Mouse (Mus musculus) mouse embryonic stem cell (cell line): ENCODE measurements around the gene Iqsec1.

Source experiments
- in situ Hi-C, 2 experiments: fragments of 300-500 bp; cut with MboI; formaldehyde crosslinking; loops; 1 replicate in 1 of 2; 3 replicates in 1 of 2; pipeline ENCODE4 v1.14.3; 2019 to 2020; ENCODE audit warnings: low sequenced_read_pairs in 2 of 2, low pct_unique_long_range_greater_than_20kb in 1 of 2, mixed read lengths in 1 of 2; ENCODE audit not compliant: unreplicated experiment in 1 of 2

Iqsec1 gene

GRCm38 (mm10) chr6:90805101-90805500, 183.4 kb downstream of the Iqsec1 start:
- in situ Hi-C loops: loop anchor here in 1 of 2 experiments (25.0 kb wide), 1 partner anchor 332 kb away; no protein-coding TSS in a partner anchor

- in situ Hi-C loops: loop anchor here in 1 of 2 experiments (25.0 kb wide), 1 partner anchor 333 kb away; no protein-coding TSS in a partner anchor
Observed at GRCm38 (mm10) chr6:90804646-90805045, 183.8 kb downstream of the Iqsec1 start.

- in situ Hi-C loops: loop anchor here in 1 of 2 experiments (25.0 kb wide), 1 partner anchor 335 kb away; no protein-coding TSS in a partner anchor
Observed at GRCm38 (mm10) chr6:90802604-90803003, 185.9 kb downstream of the Iqsec1 start.

- in situ Hi-C loops: loop anchor here in 1 of 2 experiments (25.0 kb wide), 1 partner anchor 335 kb away; no protein-coding TSS in a partner anchor
Observed at GRCm38 (mm10) chr6:90802058-90802457, 186.4 kb downstream of the Iqsec1 start.

- in situ Hi-C loops: loop anchor here in 1 of 2 experiments (25.0 kb wide), 1 partner anchor 336 kb away; no protein-coding TSS in a partner anchor
Observed at GRCm38 (mm10) chr6:90800825-90801224, 187.7 kb downstream of the Iqsec1 start.

GRCm38 (mm10) chr6:90799116-90799515, 189.4 kb downstream of the Iqsec1 start:
- in situ Hi-C loops: no loop called here

GRCm38 (mm10) chr6:90798201-90798600, 190.3 kb downstream of the Iqsec1 start:
- in situ Hi-C loops: no loop called here

GRCm38 (mm10) chr6:90796902-90797596, 191.4 kb downstream of the Iqsec1 start:
- in situ Hi-C loops: no loop called here

- in situ Hi-C loops: no loop called here
Observed at GRCm38 (mm10) chr6:90790901-90791300, 197.6 kb downstream of the Iqsec1 start.

GRCm38 (mm10) chr6:90789520-90789919, 199.0 kb downstream of the Iqsec1 start:
- in situ Hi-C loops: no loop called here

- in situ Hi-C loops: no loop called here
Observed at GRCm38 (mm10) chr6:90787587-90787986, 200.9 kb downstream of the Iqsec1 start.

GRCm38 (mm10) chr6:90787036-90787435, 201.4 kb downstream of the Iqsec1 start:
- in situ Hi-C loops: no loop called here

- in situ Hi-C loops: no loop called here
Observed at GRCm38 (mm10) chr6:90786589-90786988, 201.9 kb downstream of the Iqsec1 start.

GRCm38 (mm10) chr6:90783945-90784344, 204.5 kb downstream of the Iqsec1 start:
- in situ Hi-C loops: no loop called here

GRCm38 (mm10) chr6:90783176-90783575, 205.3 kb downstream of the Iqsec1 start:
- in situ Hi-C loops: no loop called here

GRCm38 (mm10) chr6:90781921-90782770, 206.3 kb downstream of the Iqsec1 start:
- in situ Hi-C loops: no loop called here

- in situ Hi-C loops: no loop called here
Observed at GRCm38 (mm10) chr6:90780532-90780931, 208.0 kb downstream of the Iqsec1 start.

GRCm38 (mm10) chr6:90778841-90779240, 209.6 kb downstream of the Iqsec1 start:
- in situ Hi-C loops: no loop called here

GRCm38 (mm10) chr6:90777302-90777701, 211.2 kb downstream of the Iqsec1 start:
- in situ Hi-C loops: no loop called here
